In the genomic region with DNA sequence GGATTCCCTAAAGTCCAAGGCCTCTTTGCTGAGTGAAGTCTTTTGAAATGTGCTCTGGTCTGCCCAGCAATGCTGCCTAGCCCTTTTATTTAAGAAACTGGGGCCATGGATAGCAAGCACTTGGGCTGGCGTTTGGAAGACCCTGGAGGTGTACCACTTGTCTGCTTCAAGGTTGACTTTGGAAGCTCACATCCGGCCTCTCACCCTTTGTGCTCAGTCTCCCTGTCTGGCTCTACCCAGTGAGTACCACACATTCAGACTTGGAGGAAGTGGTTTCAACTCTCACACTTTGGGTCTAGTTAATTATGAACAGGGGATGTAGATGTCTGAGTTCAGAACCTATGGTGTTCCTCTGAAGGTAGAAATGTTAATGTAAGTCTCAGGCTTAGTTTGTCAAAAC, we compare ENCODE assay signal across 9 mouse cellular contexts. TPM values are rescaled to one million over a fixed set of nuclear protein-coding genes. Genes with fewer than 3 reads are reported as not detected.
A peak's percentile ranks its signal among the peaks of the same experiment; 100 is the strongest.
DNase-seq lines count a peak whose midpoint lies in the region; ATAC-seq lines count a peak whose summit lies in the region.
"Had no signal": no experiment of that assay in that cellular context is flagged by ENCODE, and none has a peak within 500 bp of the region (broad histone marks: within the 10 kb centered on the region; RNA-seq: fewer than 3 reads in every experiment).

No protein-coding gene starts in this region.

- H3K27me3 ChIP-seq in erythroblast, embryonic 14.5 days (ENCODE audit: control insufficient read depth): peaks cover 20% of the 10 kb centered on the region
- H3K27me3 ChIP-seq in forebrain, embryonic 14.5 days (replicated peaks; ENCODE audit: control insufficient read depth, insufficient read depth, low read length): no peaks in the 10 kb centered on the region
- no peaks in the 10 kb centered on the region for H3K27me3 ChIP-seq in liver, embryonic 16.5 days (ENCODE audit: control insufficient read depth, insufficient read depth, low read depth, low read length)
- H3K27me3 ChIP-seq: CH12.LX had no signal

- H3K4me3 ChIP-seq in erythroblast, embryonic 14.5 days (replicated peaks): peak overlapping the region; percentile 85
- H3K4me3 ChIP-seq in forebrain, embryonic 14.5 days (ENCODE audit: low read depth, low read length): peak overlapping the region; percentile 97
- peak overlapping the region; percentile 84 for H3K4me3 ChIP-seq in liver, embryonic 16.5 days (ENCODE audit: low read depth, low read length)

- H3K4me1 ChIP-seq in erythroblast, embryonic 14.5 days (ENCODE audit: control insufficient read depth): peaks cover 45% of the 10 kb centered on the region
- H3K4me1 ChIP-seq in forebrain, embryonic 14.5 days (ENCODE audit: control insufficient read depth, insufficient read depth, low read length): peaks cover 37% of the 10 kb centered on the region
- peaks cover 19% of the 10 kb centered on the region for H3K4me1 ChIP-seq in liver, embryonic 16.5 days (ENCODE audit: control insufficient read depth, low read depth, low read length)

- H3K27ac ChIP-seq in forebrain, embryonic 14.5 days (ENCODE audit: low read depth, low read length): peak overlapping the region; percentile 98; the same call in 1 of the 2 replicates
- H3K27ac ChIP-seq in liver, embryonic 16.5 days (ENCODE audit: low read length): no peak overlapping the region

- peak; percentile 22 to 25 for DNase-seq in B cell, adult 2 months
- no peak for DNase-seq in forebrain, embryonic 14.5 days (ENCODE audit: low spot score)
- DNase-seq in thymus, postnatal 14 days: peak; percentile 75
- no peak for DNase-seq in testis, postnatal 10 days (ENCODE audit: low spot score)
- DNase-seq in urinary bladder, postnatal 36 days (ENCODE audit: low spot score in 2 of 2): no peak

- no peak for ATAC-seq in erythroblast, adult 5-6 weeks (replicated peaks; ENCODE audit: low FRiP score, poor library complexity, severe bottlenecking)
- no peak for ATAC-seq in forebrain, embryonic 14.5 days
- ATAC-seq in liver, embryonic 16.5 days (ENCODE audit: low read depth): no peak

- H3K9me3 ChIP-seq in erythroblast, embryonic 14.5 days (ENCODE audit: control insufficient read depth, low read length): no peaks in the 10 kb centered on the region
- H3K9me3 ChIP-seq in forebrain, embryonic 14.5 days (replicated peaks; ENCODE audit: control insufficient read depth, low read length): no peaks in the 10 kb centered on the region
- H3K9me3 ChIP-seq in liver, embryonic 16.5 days (replicated peaks; ENCODE audit: control insufficient read depth, low read length): no peaks in the 10 kb centered on the region

- H3K36me3 ChIP-seq in erythroblast, embryonic 14.5 days (ENCODE audit: control insufficient read depth): no peaks in the 10 kb centered on the region
- no peaks in the 10 kb centered on the region for H3K36me3 ChIP-seq in forebrain, embryonic 14.5 days (ENCODE audit: control insufficient read depth, insufficient read depth, low read length)
- no peaks in the 10 kb centered on the region for H3K36me3 ChIP-seq in liver, embryonic 16.5 days (ENCODE audit: control insufficient read depth, insufficient read depth)

- WGBS in forebrain, embryonic 14.5 days: 40% methylated on average over 2 of the region's 2 CpGs
- WGBS in liver, embryonic 16.5 days (ENCODE audit: insufficient replicate concordance): 38% methylated on average over 2 of the region's 2 CpGs

- H3K4me2 ChIP-seq in forebrain, embryonic 14.5 days (ENCODE audit: low read length): peak overlapping the region; percentile 82
- H3K4me2 ChIP-seq in liver, embryonic 16.5 days (ENCODE audit: low read depth, low read length): peak overlapping the region; percentile 89

- peak overlapping the region; percentile 100 for H3K9ac ChIP-seq in forebrain, embryonic 14.5 days (ENCODE audit: low read length)
- H3K9ac ChIP-seq in liver, embryonic 16.5 days (ENCODE audit: low read depth, low read length): peak overlapping the region; percentile 17; the same call in 1 of the 2 replicates

RNA-seq across cellular contexts. Expression of gene Fyn, which starts 2.8 kb away (rescaled TPM):
- polyA plus RNA-seq in erythroblast, embryonic 14.5 days (2012): 1.1 and 1.6 TPM in 2 replicates
- total RNA-seq in erythroblast, adult 5-6 weeks (2015; ENCODE audit: low replicate concordance): 2.5 and 3.7 TPM in 2 replicates
- total RNA-seq in erythroblast, adult 5-6 weeks (2017; ENCODE audit: low replicate concordance): 5.6 and 5.7 TPM in 2 replicates
- 79.1 and 85.0 TPM in 2 replicates for polyA plus RNA-seq in forebrain, embryonic 14.5 days (2014; fragmentation: Nextera tagmentation; extraction: Ambion mirVana)
- 4.5 and 5.9 TPM in 2 replicates for polyA plus RNA-seq in liver, embryonic 16.5 days (2015; fragmentation: Nextera tagmentation; extraction: Ambion mirVana)

Comparison
In these comparisons a context has a peak if more than half of its experiments do, and no peak if none do; other contexts are left out.
1. DNase-seq: peak in B cell, adult 2 months (2 of 2) and thymus, postnatal 14 days (single experiment); none in forebrain, embryonic 14.5 days (single experiment), testis, postnatal 10 days (single experiment) and urinary bladder, postnatal 36 days (0 of 2).
2. RNA of gene Fyn, which starts 2.8 kb away (polyA plus RNA-seq): 79.1 to 85.0 TPM in forebrain, embryonic 14.5 days; 4.5 to 5.9 TPM in liver, embryonic 16.5 days and 1.1 to 1.6 TPM in erythroblast, embryonic 14.5 days; every median in the first group is over 10 times any median in the second.
3. Peak in every context shown above with its lines, with median percentiles within 50 percentile points of each other: H3K4me3 ChIP-seq.